Mouse (Mus musculus): ENCODE results near the gene Aes.
A peak's percentile ranks its signal among the peaks of the same experiment; 100 is the strongest.

Gene Aes

GRCm38 (mm10) chr10:81544296-81545160, 14.8 kb upstream of the Aes start:
- DNase-seq (ENCODE audit: low spot score), result peak; percentile 57

GRCm38 (mm10) chr10:81545161-81545747, 14.0 kb upstream of the Aes start, which contains the start of gene Gna11:
Gene Gna11, minus strand, starts transcription at chr10:81545190.
- DNase-seq (ENCODE audit: low spot score), result peak; percentile 99

GRCm38 (mm10) chr10:81546332-81546731, 13.0 kb upstream of the Aes start:
- no peak for DNase-seq (ENCODE audit: low spot score)

GRCm38 (mm10) chr10:81546788-81547571, 12.3 kb upstream of the Aes start:
- no peak for DNase-seq (ENCODE audit: low spot score)

- no peak for DNase-seq (ENCODE audit: low spot score)
These were observed 10.3 kb upstream of the Aes start for GRCm38 (mm10) chr10:81548944-81549343.

- peak; percentile 89 for DNase-seq (ENCODE audit: low spot score)
These were observed 9.0 kb upstream of the Aes start for GRCm38 (mm10) chr10:81550257-81550656.

- peak; percentile 62 for DNase-seq (ENCODE audit: low spot score)
These were observed 7.6 kb upstream of the Aes start for GRCm38 (mm10) chr10:81551597-81552102.

GRCm38 (mm10) chr10:81553232-81553631, 6.1 kb upstream of the Aes start:
- peak; percentile 42 for DNase-seq (ENCODE audit: low spot score)

GRCm38 (mm10) chr10:81553807-81554755, 5.2 kb upstream of the Aes start:
- no peak for DNase-seq (ENCODE audit: low spot score)

- DNase-seq (ENCODE audit: low spot score), result no peak
These were observed 3.0 kb upstream of the Aes start for GRCm38 (mm10) chr10:81556282-81556681.

GRCm38 (mm10) chr10:81557491-81557890, 1.8 kb upstream of the Aes start:
- no peak for DNase-seq (ENCODE audit: low spot score)

GRCm38 (mm10) chr10:81559627-81560539, 595 bp downstream of the Aes start:
- DNase-seq (ENCODE audit: low spot score), result peak; percentile 23

GRCm38 (mm10) chr10:81560719-81561459, 1.6 kb downstream of the Aes start:
- peak; percentile 42 for DNase-seq (ENCODE audit: low spot score)

GRCm38 (mm10) chr10:81562411-81562810, 3.1 kb downstream of the Aes start:
- no peak for DNase-seq (ENCODE audit: low spot score)

GRCm38 (mm10) chr10:81563481-81563880, 4.2 kb downstream of the Aes start:
- no peak for DNase-seq (ENCODE audit: low spot score)

- peak; percentile 80 for DNase-seq (ENCODE audit: low spot score)
These were observed 4.9 kb downstream of the Aes start for GRCm38 (mm10) chr10:81564216-81564615.

- DNase-seq (ENCODE audit: low spot score), result peak; percentile 73
These were observed 5.4 kb downstream of the Aes start for GRCm38 (mm10) chr10:81564734-81565133.

- DNase-seq (ENCODE audit: low spot score), result peak; percentile 36
These were observed 6.3 kb downstream of the Aes start for GRCm38 (mm10) chr10:81565257-81566228.

Data from embryo, embryonic 10 days (tissue).